Mouse (Mus musculus) C2C12 (cell line): ENCODE measurements around the gene Atp8a2. TPM values are rescaled to one million over a fixed set of nuclear protein-coding genes. Genes with fewer than 3 reads are reported as not detected.

ENCODE experiments used
- H3K27me3 ChIP-seq: one replicate; pipeline ENCODE4 v1.6.1; 2011; ENCODE audit not compliant: control insufficient read depth, insufficient read depth, insufficient read length
- H3K36me3 ChIP-seq: one replicate; pipeline ENCODE4 v1.6.1; 2011; ENCODE audit not compliant: control insufficient read depth, insufficient read depth
- H3K4me3 ChIP-seq: one replicate; pipeline ENCODE4 v1.5.1; 2011; ENCODE audit warnings: mild to moderate bottlenecking, control low read depth; ENCODE audit not compliant: poor library complexity, insufficient read depth, severe bottlenecking
- H3K79me2 ChIP-seq: one replicate; pipeline ENCODE4 v1.6.1; 2011; ENCODE audit not compliant: control insufficient read depth, insufficient read depth
- H3K79me3 ChIP-seq: one replicate; pipeline ENCODE4 v1.6.1; 2011; ENCODE audit warnings: low read depth, control low read depth
- H3ac ChIP-seq: one replicate; pipeline ENCODE3; 2011; ENCODE audit warnings: low read depth; ENCODE audit not compliant: control insufficient read depth, insufficient read length
- CEBPB ChIP-seq: IDR thresholded peaks from one replicate; pipeline ENCODE4 v1.6.1; 2011; ENCODE audit warnings: low read depth, mild to moderate bottlenecking, control low read depth, moderate library complexity
- CTCF ChIP-seq: IDR thresholded peaks from one replicate; pipeline ENCODE4 v1.5.1; 2011; ENCODE audit not compliant: control insufficient read depth, insufficient read depth, insufficient read length
- FOSL1 ChIP-seq: IDR thresholded peaks from one replicate; pipeline ENCODE4 v1.8.0; 2011; ENCODE audit warnings: mild to moderate bottlenecking, low read length; ENCODE audit not compliant: poor library complexity, insufficient read depth, severe bottlenecking
- MAX ChIP-seq: IDR thresholded peaks from one replicate; pipeline ENCODE4 v1.6.1; 2011; ENCODE audit warnings: mild to moderate bottlenecking, control low read depth
- MYOD1 ChIP-seq: IDR thresholded peaks from one replicate; pipeline ENCODE4 v1.6.1; 2011; ENCODE audit warnings: low read depth; ENCODE audit not compliant: control insufficient read depth, insufficient read length
- MYOG ChIP-seq: IDR thresholded peaks from one replicate; pipeline ENCODE4 v1.6.1; 2011; ENCODE audit not compliant: control insufficient read depth, insufficient read length; ENCODE audit errors: extremely low read depth
- USF1 ChIP-seq: IDR thresholded peaks from one replicate; pipeline ENCODE4 v1.6.1; 2011; ENCODE audit warnings: low read depth, mild to moderate bottlenecking, control low read depth, moderate library complexity
- polyA plus RNA-seq: library from polyadenylated mRNA; unstranded; fragments of >200 nt; fragmentation: generic; extraction: Trizol; gene quantifications from one replicate; pipeline ENCODE4 v1.2.1, GENCODE M21; 2012; ENCODE audit warnings: missing spikeins

Gene Atp8a2
- polyA plus RNA-seq, 1 experiment: under 0.01 TPM

- Histone ChIP-seq H3K4me3 (no peak overlapping the region), H3K36me3 (no peaks in the 10 kb centered on the region), H3K79me2 (no peaks in the 10 kb centered on the region), H3K27me3 (peaks cover 4% of the 10 kb centered on the region), H3K79me3 (no peaks in the 10 kb centered on the region), H3ac (no peak overlapping the region)
- TF ChIP-seq MYOG (no peak), CEBPB (no peak), CTCF (no peak), MYOD1 (no peak), MAX (no peak), USF1 (no peak)
Measured at GRCm38 (mm10) chr14:59987975-59988374, 209.0 kb downstream of the Atp8a2 start.

GRCm38 (mm10) chr14:59978007-59978406 lies 219.0 kb downstream of the Atp8a2 start:
- no peak overlapping the region for H3ac ChIP-seq
- no peaks in the 10 kb centered on the region for H3K79me3 ChIP-seq
- H3K79me2 ChIP-seq: no peaks in the 10 kb centered on the region
- no peaks in the 10 kb centered on the region for H3K36me3 ChIP-seq
- no peaks in the 10 kb centered on the region for H3K27me3 ChIP-seq
- H3K4me3 ChIP-seq: no peak overlapping the region
- TF ChIP-seq FOSL1 (no peak), USF1 (no peak), CEBPB (no peak), MYOG (no peak), MAX (no peak), CTCF (no peak), MYOD1 (no peak)

GRCm38 (mm10) chr14:59971221-59971730 lies 225.7 kb downstream of the Atp8a2 start:
- Histone ChIP-seq H3ac (no peak overlapping the region), H3K79me3 (no peaks in the 10 kb centered on the region), H3K4me3 (no peak overlapping the region), H3K27me3 (no peaks in the 10 kb centered on the region), H3K36me3 (no peaks in the 10 kb centered on the region), H3K79me2 (no peaks in the 10 kb centered on the region)
- TF ChIP-seq USF1 (no peak), CEBPB (no peak), MYOG (no peak), MAX (no peak), CTCF (no peak)

- no peaks in the 10 kb centered on the region for H3K36me3 ChIP-seq
- H3K27me3 ChIP-seq: no peaks in the 10 kb centered on the region
- H3K79me2 ChIP-seq: no peaks in the 10 kb centered on the region
- no peaks in the 10 kb centered on the region for H3K79me3 ChIP-seq
- no peak overlapping the region for H3K4me3 ChIP-seq
- H3ac ChIP-seq: no peak overlapping the region
- TF ChIP-seq FOSL1 (no peak), MYOG (no peak), MAX (no peak), USF1 (no peak), CTCF (no peak), CEBPB (no peak), MYOD1 (no peak)
Measured at GRCm38 (mm10) chr14:59969485-59970134, 227.4 kb downstream of the Atp8a2 start.

GRCm38 (mm10) chr14:59967847-59968550 lies 229.0 kb downstream of the Atp8a2 start:
- no peak overlapping the region for H3K4me3 ChIP-seq
- no peaks in the 10 kb centered on the region for H3K79me3 ChIP-seq
- H3K79me2 ChIP-seq: no peaks in the 10 kb centered on the region
- no peak overlapping the region for H3ac ChIP-seq
- TF ChIP-seq MYOD1 (no peak), USF1 (no peak), FOSL1 (no peak), MAX (no peak), MYOG (no peak), CEBPB (no peak), CTCF (no peak)
- H3K27me3 ChIP-seq: no peaks in the 10 kb centered on the region
- no peaks in the 10 kb centered on the region for H3K36me3 ChIP-seq
